Mouse (Mus musculus) ES-Bruce4 (cell line): Measurements from ENCODE around the gene Slc12a9. TPM values are rescaled to one million over a fixed set of nuclear protein-coding genes. Genes with fewer than 3 reads are reported as not detected.

ENCODE experiments used
- H3K27ac ChIP-seq: 2 replicates; pipeline ENCODE4 v1.5.1; 2012; ENCODE audit warnings: low read length, inconsistent platforms; ENCODE audit not compliant: insufficient read depth
- H3K27me3 ChIP-seq: 2 replicates; pipeline ENCODE4 v1.6.1; 2012; ENCODE audit warnings: mild to moderate bottlenecking, low read length, inconsistent platforms; ENCODE audit not compliant: control insufficient read depth, poor library complexity, insufficient read depth, severe bottlenecking
- H3K36me3 ChIP-seq: 2 replicates; pipeline ENCODE4 v1.6.1; 2012; ENCODE audit warnings: inconsistent platforms, mild to moderate bottlenecking, low read length, moderate library complexity; ENCODE audit not compliant: control insufficient read depth, poor library complexity, insufficient read depth, severe bottlenecking
- H3K4me1 ChIP-seq: one replicate; pipeline ENCODE4 v1.8.1; 2011; ENCODE audit warnings: low read length; ENCODE audit not compliant: control insufficient read depth, insufficient read depth
- H3K4me3 ChIP-seq: 2 replicates; pipeline ENCODE4 v1.5.1; 2011; ENCODE audit warnings: low read depth, mild to moderate bottlenecking, low read length
- H3K9ac ChIP-seq: 2 replicates; pipeline ENCODE4 v1.6.1; 2012; ENCODE audit warnings: low read depth, mild to moderate bottlenecking, inconsistent platforms; ENCODE audit not compliant: poor library complexity, severe bottlenecking
- H3K9me3 ChIP-seq: replicated peaks from 2 replicates; pipeline ENCODE4 v1.6.1; 2012; ENCODE audit warnings: mild to moderate bottlenecking, low read length, inconsistent platforms; ENCODE audit not compliant: control insufficient read depth, poor library complexity, insufficient read depth, severe bottlenecking
- CTCF ChIP-seq: IDR thresholded peaks from one replicate; pipeline ENCODE4 v1.8.1; 2011; ENCODE audit warnings: low read depth, low read length
- EP300 ChIP-seq: IDR thresholded peaks from 2 replicates; pipeline ENCODE4 v1.6.1; 2011; ENCODE audit warnings: low read depth, low read length; ENCODE audit not compliant: insufficient read depth
- POLR2A ChIP-seq: IDR thresholded peaks from one replicate; pipeline ENCODE4 v1.8.1; 2011; ENCODE audit warnings: low read length; ENCODE audit not compliant: insufficient read depth
- polyA plus RNA-seq: library from polyadenylated mRNA; stranded (reverse); fragments of >200 nt; gene quantifications from 2 replicates; pipeline ENCODE4 v1.2.4, GENCODE M21; 2011; ENCODE audit warnings: low read depth; ENCODE audit not compliant: missing spikeins, insufficient read depth, insufficient read length

The Slc12a9 gene
- polyA plus RNA-seq, 1 experiment = 8.8 TPM

DNA sequence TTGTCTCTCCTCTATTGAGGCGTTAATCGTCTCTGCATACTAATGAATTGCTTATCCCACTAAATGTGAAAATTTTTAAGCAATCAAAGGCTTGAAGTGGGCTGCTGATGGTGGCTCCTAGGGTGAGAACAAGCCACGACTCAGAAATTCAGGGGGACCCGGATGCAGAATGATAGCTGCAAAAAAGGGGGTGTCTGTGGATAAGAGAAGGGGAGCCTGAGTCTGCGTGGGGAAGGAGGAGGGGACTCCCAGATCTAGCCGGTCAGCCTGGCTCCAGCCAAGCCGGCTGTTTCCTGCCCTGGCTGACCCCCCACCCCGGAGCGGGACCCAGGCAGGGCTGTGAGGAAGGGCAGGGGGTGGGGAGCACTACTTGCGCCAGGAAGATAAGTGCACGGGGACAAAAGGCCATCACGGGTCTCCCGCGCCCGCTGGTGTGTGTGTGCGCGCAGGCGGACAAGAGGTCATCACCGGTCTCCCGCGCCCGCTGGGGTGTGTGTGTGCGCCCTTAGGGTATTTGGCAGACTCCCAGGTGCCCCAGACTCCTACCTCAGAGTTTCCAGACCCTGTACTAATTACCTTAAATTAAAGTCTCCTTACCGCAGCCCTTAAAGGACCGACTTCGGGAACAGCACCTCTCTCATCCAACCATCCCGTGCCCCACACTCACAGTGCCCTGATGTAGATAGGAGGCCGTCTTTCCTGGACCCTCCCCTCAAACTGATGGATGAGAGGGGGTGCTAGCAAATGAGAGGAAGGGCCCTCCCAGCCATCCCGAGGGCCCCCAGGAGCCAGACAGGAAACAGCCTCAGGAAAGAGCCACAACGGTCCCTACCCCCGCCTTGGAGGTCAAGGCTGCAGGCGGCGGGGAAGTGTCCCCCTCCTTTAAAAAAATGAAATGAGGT, 15.3 kb upstream of the Slc12a9 start:
- TF ChIP-seq POLR2A = no peak
- TF ChIP-seq EP300 = no peak
- TF ChIP-seq CTCF = no peak
- Histone ChIP-seq H3K4me1 (no peaks in the 10 kb centered on the region), H3K36me3 (no peaks in the 10 kb centered on the region), H3K27me3 (no peaks in the 10 kb centered on the region), H3K9ac (peak overlapping the region; percentile 49), H3K27ac (peak overlapping the region; percentile 85), H3K4me3 (peak overlapping the region; percentile 67), H3K9me3 (no peaks in the 10 kb centered on the region)

DNA sequence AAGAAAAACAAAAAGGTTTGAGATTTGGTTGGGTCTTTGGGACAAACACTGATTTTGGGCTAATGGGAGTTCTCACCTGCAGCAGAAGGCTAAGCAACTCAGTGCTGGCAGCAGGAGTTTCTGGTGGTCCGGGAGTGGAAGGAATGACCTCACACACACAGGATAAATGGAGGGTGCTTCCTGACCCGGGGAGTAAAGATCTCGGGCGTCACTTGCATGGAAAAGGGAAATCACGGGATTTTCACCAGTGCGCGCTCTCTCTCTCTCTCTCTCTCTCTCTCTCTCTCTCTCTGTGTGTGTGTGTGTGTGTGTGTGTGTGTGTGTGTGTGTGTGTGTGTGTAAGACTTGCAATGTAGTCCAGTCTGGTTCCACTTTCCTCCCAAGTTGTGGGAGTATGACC, 14.5 kb upstream of the Slc12a9 start:
- Histone ChIP-seq H3K4me3 (no peak overlapping the region), H3K27ac (no peak overlapping the region), H3K27me3 (no peaks in the 10 kb centered on the region), H3K36me3 (no peaks in the 10 kb centered on the region), H3K9ac (no peak overlapping the region), H3K4me1 (no peaks in the 10 kb centered on the region), H3K9me3 (no peaks in the 10 kb centered on the region)
- no peak for TF ChIP-seq CTCF

DNA sequence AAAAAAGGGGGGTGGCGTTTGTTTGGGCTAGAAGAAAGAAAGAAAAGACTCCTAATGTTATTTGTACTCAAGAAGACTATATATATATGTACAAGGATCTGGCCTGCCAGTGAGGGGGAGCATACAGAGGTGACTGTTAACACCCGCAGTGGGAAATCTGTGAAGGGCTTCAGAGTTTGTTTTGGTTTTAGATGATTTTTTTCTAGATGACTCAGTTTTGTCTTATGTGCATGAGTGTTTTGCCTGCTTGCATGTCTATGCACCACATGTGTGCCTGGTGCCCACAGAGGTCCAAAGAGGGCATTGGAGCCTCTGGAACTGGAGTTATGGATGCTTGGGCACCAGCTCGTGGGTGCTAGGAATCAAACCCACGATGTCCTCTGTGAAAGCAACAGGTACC, 13.6 kb upstream of the Slc12a9 start:
- Histone ChIP-seq H3K27me3 (no peaks in the 10 kb centered on the region), H3K27ac (no peak overlapping the region), H3K9ac (no peak overlapping the region), H3K4me3 (no peak overlapping the region), H3K9me3 (no peaks in the 10 kb centered on the region), H3K36me3 (no peaks in the 10 kb centered on the region), H3K4me1 (no peaks in the 10 kb centered on the region)
- TF ChIP-seq EP300 = no peak
- TF ChIP-seq POLR2A = no peak
- TF ChIP-seq CTCF = no peak

- TF ChIP-seq POLR2A (no peak), CTCF (no peak), EP300 (no peak)
- Histone ChIP-seq H3K27me3 (no peaks in the 10 kb centered on the region), H3K36me3 (no peaks in the 10 kb centered on the region), H3K9me3 (no peaks in the 10 kb centered on the region), H3K4me3 (no peak overlapping the region), H3K4me1 (no peaks in the 10 kb centered on the region), H3K27ac (no peak overlapping the region), H3K9ac (no peak overlapping the region)
These were observed 13.0 kb upstream of the Slc12a9 start for GRCm38 (mm10) chr5:137346388-137346787.

DNA sequence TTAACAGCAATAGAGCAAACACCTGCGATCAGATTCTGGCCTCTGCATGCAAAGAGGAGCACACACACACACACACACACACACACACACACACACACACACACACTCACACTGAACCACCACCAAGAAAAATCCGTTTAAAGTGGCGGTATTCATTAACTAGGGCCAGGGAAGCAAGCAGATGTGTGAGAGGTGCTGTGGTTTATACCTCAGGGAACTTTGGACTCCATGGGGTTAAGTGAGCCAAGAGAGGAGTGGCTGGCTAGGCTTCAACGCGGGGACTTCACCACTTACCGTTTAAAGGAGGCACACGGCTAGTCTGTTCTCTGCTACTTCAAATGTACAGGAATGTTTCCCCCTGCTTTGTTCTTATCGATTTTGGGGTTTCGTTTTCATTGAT, 12.4 kb upstream of the Slc12a9 start:
- TF ChIP-seq CTCF = no peak
- no peak for TF ChIP-seq POLR2A
- no peak for TF ChIP-seq EP300
- no peak overlapping the region for H3K9ac ChIP-seq
- H3K27ac ChIP-seq = no peak overlapping the region
- H3K27me3 ChIP-seq = no peaks in the 10 kb centered on the region
- no peak overlapping the region for H3K4me3 ChIP-seq
- H3K4me1 ChIP-seq = no peaks in the 10 kb centered on the region
- no peaks in the 10 kb centered on the region for H3K9me3 ChIP-seq
- no peaks in the 10 kb centered on the region for H3K36me3 ChIP-seq

DNA sequence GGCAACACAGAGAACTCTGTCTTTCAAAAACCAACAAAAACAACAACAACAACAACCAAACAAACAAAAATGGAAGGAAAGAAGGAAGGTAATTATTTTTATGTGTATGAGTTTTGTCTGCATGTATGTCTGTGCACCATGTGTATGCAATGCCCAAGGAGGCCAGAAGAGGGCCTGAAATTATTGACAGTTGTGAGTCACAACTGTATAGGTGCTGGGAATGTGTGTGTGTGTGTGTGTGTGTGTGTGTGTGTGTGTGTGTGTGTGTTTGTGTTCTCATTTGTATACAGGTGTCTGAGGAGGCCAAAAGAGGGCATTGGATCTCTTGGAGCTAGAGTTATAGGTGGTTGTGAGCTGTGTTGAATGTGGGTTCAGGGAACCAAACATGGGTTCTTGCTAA, 10.5 kb upstream of the Slc12a9 start:
- H3K9me3 ChIP-seq = no peaks in the 10 kb centered on the region
- no peak overlapping the region for H3K9ac ChIP-seq
- TF ChIP-seq CTCF = no peak
- TF ChIP-seq POLR2A = no peak
- TF ChIP-seq EP300 = no peak
- no peaks in the 10 kb centered on the region for H3K36me3 ChIP-seq
- peaks cover 2% of the 10 kb centered on the region for H3K4me1 ChIP-seq
- no peak overlapping the region for H3K27ac ChIP-seq
- no peak overlapping the region for H3K4me3 ChIP-seq
- H3K27me3 ChIP-seq = no peaks in the 10 kb centered on the region
